Mouse (Mus musculus): ENCODE measurements around the gene Rps6. TPM values are rescaled to one million over a fixed set of nuclear protein-coding genes. Genes with fewer than 3 reads are reported as not detected.
"Not testable (repeated sequence)": the region's sequence is repeated elsewhere in the genome, so short reads cannot be mapped to it uniquely, and the experiment has no call there.

Gene Rps6
- polyA plus RNA-seq, 1 experiment from 2014 or later: 723 TPM

GRCm38 (mm10) chr4:86858070-86858440 is 843 bp upstream of the Rps6 start:
- ATAC-seq (ENCODE audit: low FRiP score) (no peak), DNase-seq (ENCODE audit: low spot score, missing footprints) (no peak)
- H3K9ac ChIP-seq (ENCODE audit: low read length): peak overlapping the region; percentile 99
- 64% methylated on average over 12 of the region's 12 CpGs for WGBS
- H3K27ac ChIP-seq (ENCODE audit: low read depth, low read length): no peak overlapping the region
- H3K4me3 ChIP-seq (ENCODE audit: low read depth, low read length): peak overlapping the region; percentile 99
- H3K4me2 ChIP-seq: peak overlapping the region; percentile 81
- H3K36me3 ChIP-seq (ENCODE audit: control insufficient read depth, insufficient read depth, low read length): peaks cover 19% of the 10 kb centered on the region
- peaks cover 8% of the 10 kb centered on the region for H3K4me1 ChIP-seq (ENCODE audit: control insufficient read depth, insufficient read depth, low read length)
- H3K9me3 ChIP-seq (ENCODE audit: control insufficient read depth, low read length): no peaks in the 10 kb centered on the region
- H3K27me3 ChIP-seq (ENCODE audit: control insufficient read depth, insufficient read depth, low read length): no peaks in the 10 kb centered on the region

GRCm38 (mm10) chr4:86856304-86857112 is 704 bp downstream of the Rps6 start:
- Histone ChIP-seq H3K4me1 (ENCODE audit: control insufficient read depth, insufficient read depth, low read length) (peaks cover 8% of the 10 kb centered on the region), H3K4me2 (peak overlapping the region; percentile 79), H3K9me3 (ENCODE audit: control insufficient read depth, low read length) (no peaks in the 10 kb centered on the region), H3K36me3 (ENCODE audit: control insufficient read depth, insufficient read depth, low read length) (peaks cover 22% of the 10 kb centered on the region), H3K9ac (ENCODE audit: low read length) (peak overlapping the region; percentile 99), H3K27ac (ENCODE audit: low read depth, low read length) (peak overlapping the region; percentile 86), H3K27me3 (ENCODE audit: control insufficient read depth, insufficient read depth, low read length) (no peaks in the 10 kb centered on the region), H3K4me3 (ENCODE audit: low read depth, low read length) (peak overlapping the region; percentile 99)
- 2% methylated on average over 50 of the region's 50 CpGs for whole genome bisulfite sequencing
- ATAC-seq (ENCODE audit: low FRiP score): no peak
- DNase-seq (ENCODE audit: low spot score, missing footprints): peak; percentile 87

- H3K27ac ChIP-seq (ENCODE audit: low read depth, low read length): no peak overlapping the region
- DNase-seq (ENCODE audit: low spot score, missing footprints): peak; percentile 88
- no peak overlapping the region for H3K9ac ChIP-seq (ENCODE audit: low read length)
- no peaks in the 10 kb centered on the region for H3K9me3 ChIP-seq (ENCODE audit: control insufficient read depth, low read length)
- no peak for ATAC-seq (ENCODE audit: low FRiP score)
- WGBS: 86% methylated on average over 4 of the region's 4 CpGs
- peaks cover 26% of the 10 kb centered on the region for H3K36me3 ChIP-seq (ENCODE audit: control insufficient read depth, insufficient read depth, low read length)
- H3K27me3 ChIP-seq (ENCODE audit: control insufficient read depth, insufficient read depth, low read length): no peaks in the 10 kb centered on the region
- no peak overlapping the region for H3K4me2 ChIP-seq
- H3K4me1 ChIP-seq (ENCODE audit: control insufficient read depth, insufficient read depth, low read length): peaks cover 7% of the 10 kb centered on the region
- no peak overlapping the region for H3K4me3 ChIP-seq (ENCODE audit: low read depth, low read length)
Observed at GRCm38 (mm10) chr4:86852813-86853590, 4.2 kb downstream of the Rps6 start.

- no peak overlapping the region for H3K9ac ChIP-seq (ENCODE audit: low read length)
- WGBS: 73% methylated on average over 3 of the region's 3 CpGs
Observed at GRCm38 (mm10) chr4:86852018-86852417, 5.2 kb downstream of the Rps6 start.

GRCm38 (mm10) chr4:86851331-86851730 is 5.9 kb downstream of the Rps6 start:
- Histone ChIP-seq H3K36me3 (ENCODE audit: control insufficient read depth, insufficient read depth, low read length) (peaks cover 26% of the 10 kb centered on the region), H3K27me3 (ENCODE audit: control insufficient read depth, insufficient read depth, low read length) (no peaks in the 10 kb centered on the region), H3K4me1 (ENCODE audit: control insufficient read depth, insufficient read depth, low read length) (peaks cover 4% of the 10 kb centered on the region; the same call in 1 of the 2 replicates), H3K4me2 (no peak overlapping the region), H3K9me3 (ENCODE audit: control insufficient read depth, low read length) (no peaks in the 10 kb centered on the region), H3K9ac (ENCODE audit: low read length) (no peak overlapping the region), H3K27ac (ENCODE audit: low read depth, low read length) (no peak overlapping the region), H3K4me3 (ENCODE audit: low read depth, low read length) (no peak overlapping the region)
- WGBS: 84% methylated on average over 2 of the region's 2 CpGs
- DNase-seq (ENCODE audit: low spot score, missing footprints) (peak; percentile 70), ATAC-seq (ENCODE audit: low FRiP score) (0 out of 2 replicates have a peak, but pooled peaks have one; percentile 17)

More at GRCm38 (mm10) chr4:86852018-86852417, 5.2 kb downstream of the Rps6 start:
- Histone ChIP-seq H3K27me3 (ENCODE audit: control insufficient read depth, insufficient read depth, low read length) (no peaks in the 10 kb centered on the region), H3K36me3 (ENCODE audit: control insufficient read depth, insufficient read depth, low read length) (peaks cover 26% of the 10 kb centered on the region), H3K4me1 (ENCODE audit: control insufficient read depth, insufficient read depth, low read length) (peaks cover 4% of the 10 kb centered on the region; the same call in 1 of the 2 replicates), H3K4me3 (ENCODE audit: low read depth, low read length) (no peak overlapping the region), H3K9me3 (ENCODE audit: control insufficient read depth, low read length) (no peaks in the 10 kb centered on the region), H3K4me2 (no peak overlapping the region), H3K27ac (ENCODE audit: low read depth, low read length) (no peak overlapping the region)
- peak; percentile 82 for DNase-seq (ENCODE audit: low spot score, missing footprints)
- ATAC-seq (ENCODE audit: low FRiP score): no peak

- no peaks in the 10 kb centered on the region for H3K4me1 ChIP-seq (ENCODE audit: control insufficient read depth, insufficient read depth, low read length)
- no peak overlapping the region for H3K9ac ChIP-seq (ENCODE audit: low read length)
- ATAC-seq (ENCODE audit: low FRiP score) (no peak), DNase-seq (ENCODE audit: low spot score, missing footprints) (peak; percentile 53)
- peaks cover 6% of the 10 kb centered on the region for H3K36me3 ChIP-seq (ENCODE audit: control insufficient read depth, insufficient read depth, low read length)
- no peak overlapping the region for H3K27ac ChIP-seq (ENCODE audit: low read depth, low read length)
- H3K9me3 ChIP-seq (ENCODE audit: control insufficient read depth, low read length): no peaks in the 10 kb centered on the region
- no peaks in the 10 kb centered on the region for H3K27me3 ChIP-seq (ENCODE audit: control insufficient read depth, insufficient read depth, low read length)
- WGBS: 94% methylated on average over 2 of the region's 2 CpGs
- no peak overlapping the region for H3K4me3 ChIP-seq (ENCODE audit: low read depth, low read length)
- no peak overlapping the region for H3K4me2 ChIP-seq
Observed at GRCm38 (mm10) chr4:86847246-86847645, 10.0 kb downstream of the Rps6 start.

- Histone ChIP-seq H3K9ac (ENCODE audit: low read length) (no peak overlapping the region), H3K9me3 (ENCODE audit: control insufficient read depth, low read length) (no peaks in the 10 kb centered on the region), H3K36me3 (ENCODE audit: control insufficient read depth, insufficient read depth, low read length) (peaks cover 6% of the 10 kb centered on the region), H3K27ac (ENCODE audit: low read depth, low read length) (no peak overlapping the region), H3K27me3 (ENCODE audit: control insufficient read depth, insufficient read depth, low read length) (no peaks in the 10 kb centered on the region), H3K4me1 (ENCODE audit: control insufficient read depth, insufficient read depth, low read length) (no peaks in the 10 kb centered on the region), H3K4me2 (no peak overlapping the region), H3K4me3 (ENCODE audit: low read depth, low read length) (no peak overlapping the region)
- no peak for DNase-seq (ENCODE audit: low spot score, missing footprints)
- 96% methylated on average over 3 of the region's 3 CpGs for WGBS
- no peak for ATAC-seq (ENCODE audit: low FRiP score)
Observed at GRCm38 (mm10) chr4:86845384-86845783, 11.8 kb downstream of the Rps6 start.

- H3K9me3 ChIP-seq (ENCODE audit: control insufficient read depth, low read length); H3K4me3 ChIP-seq (ENCODE audit: low read depth, low read length); H3K9ac ChIP-seq (ENCODE audit: low read length); DNase-seq (ENCODE audit: low spot score, missing footprints); ATAC-seq (ENCODE audit: low FRiP score); H3K4me1 ChIP-seq (ENCODE audit: control insufficient read depth, insufficient read depth, low read length); H3K27ac ChIP-seq (ENCODE audit: low read depth, low read length); H3K4me2 ChIP-seq; H3K36me3 ChIP-seq (ENCODE audit: control insufficient read depth, insufficient read depth, low read length); H3K27me3 ChIP-seq (ENCODE audit: control insufficient read depth, insufficient read depth, low read length): not testable (repeated sequence)
- WGBS: 94% methylated on average over 2 of the region's 2 CpGs
Observed at GRCm38 (mm10) chr4:86841141-86841540, 16.1 kb downstream of the Rps6 start.

- no peak overlapping the region for H3K27ac ChIP-seq (ENCODE audit: low read depth, low read length)
- no peak for ATAC-seq (ENCODE audit: low FRiP score)
- no peak overlapping the region for H3K4me2 ChIP-seq
- H3K4me1 ChIP-seq (ENCODE audit: control insufficient read depth, insufficient read depth, low read length): no peaks in the 10 kb centered on the region
- H3K9ac ChIP-seq (ENCODE audit: low read length): no peak overlapping the region
- 87% methylated on average over 2 of the region's 2 CpGs for WGBS
- no peak for DNase-seq (ENCODE audit: low spot score, missing footprints)
- no peaks in the 10 kb centered on the region for H3K27me3 ChIP-seq (ENCODE audit: control insufficient read depth, insufficient read depth, low read length)
- peaks cover 2% of the 10 kb centered on the region; the same call in 1 of the 2 replicates for H3K36me3 ChIP-seq (ENCODE audit: control insufficient read depth, insufficient read depth, low read length)
- H3K9me3 ChIP-seq (ENCODE audit: control insufficient read depth, low read length): no peaks in the 10 kb centered on the region
- H3K4me3 ChIP-seq (ENCODE audit: low read depth, low read length): no peak overlapping the region
Observed at GRCm38 (mm10) chr4:86831896-86832295, 25.3 kb downstream of the Rps6 start.
